Mouse (Mus musculus): Measurements from ENCODE around the gene Zbtb18.
"Not testable (repeated sequence)": the region's sequence is repeated elsewhere in the genome, so short reads cannot be mapped to it uniquely, and the experiment has no call there.

The Zbtb18 gene

GRCm38 (mm10) chr1:177447541-177448111 lies 5.5 kb downstream of the Zbtb18 start:
- DNase-seq (ENCODE audit: low read depth, low spot score), result no peak

DNA sequence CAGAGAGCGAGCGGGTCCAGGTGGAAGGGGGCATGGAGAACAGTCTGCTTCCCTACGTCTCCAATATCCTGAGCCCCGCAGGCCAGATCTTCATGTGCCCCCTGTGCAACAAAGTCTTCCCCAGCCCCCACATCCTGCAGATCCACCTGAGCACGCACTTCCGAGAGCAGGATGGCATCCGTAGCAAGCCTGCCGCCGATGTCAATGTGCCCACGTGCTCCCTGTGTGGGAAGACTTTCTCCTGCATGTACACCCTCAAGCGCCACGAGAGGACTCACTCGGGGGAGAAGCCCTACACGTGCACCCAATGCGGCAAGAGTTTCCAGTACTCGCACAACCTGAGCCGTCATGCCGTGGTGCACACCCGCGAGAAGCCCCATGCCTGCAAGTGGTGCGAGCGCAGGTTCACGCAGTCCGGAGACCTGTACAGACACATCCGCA lies 6.0 kb downstream of the Zbtb18 start:
- DNase-seq (ENCODE audit: low read depth, low spot score), result no peak

- no peak for DNase-seq (ENCODE audit: low read depth, low spot score)
Observed at GRCm38 (mm10) chr1:177448921-177449320, 6.8 kb downstream of the Zbtb18 start.

DNA sequence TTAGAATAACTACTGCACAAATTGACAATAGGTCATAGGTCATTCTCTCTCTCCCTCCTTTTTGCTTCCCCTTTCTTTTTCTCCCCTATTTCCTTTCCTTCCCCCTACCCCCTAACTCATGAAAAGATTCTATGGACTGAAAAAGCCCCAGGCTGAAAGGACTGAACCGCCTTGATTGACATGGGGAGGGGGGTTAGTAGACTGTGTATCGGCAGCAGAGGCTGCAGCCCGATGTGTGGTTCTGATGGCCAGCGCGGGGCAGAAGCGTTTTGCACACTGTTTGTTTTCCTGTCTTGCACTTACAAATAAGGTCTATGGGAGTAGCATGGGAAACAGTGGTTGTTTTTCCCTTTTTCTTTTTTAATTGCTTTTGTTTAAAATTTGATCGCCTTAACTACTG lies 7.7 kb downstream of the Zbtb18 start:
- DNase-seq (ENCODE audit: low read depth, low spot score), result not testable (repeated sequence)

DNA sequence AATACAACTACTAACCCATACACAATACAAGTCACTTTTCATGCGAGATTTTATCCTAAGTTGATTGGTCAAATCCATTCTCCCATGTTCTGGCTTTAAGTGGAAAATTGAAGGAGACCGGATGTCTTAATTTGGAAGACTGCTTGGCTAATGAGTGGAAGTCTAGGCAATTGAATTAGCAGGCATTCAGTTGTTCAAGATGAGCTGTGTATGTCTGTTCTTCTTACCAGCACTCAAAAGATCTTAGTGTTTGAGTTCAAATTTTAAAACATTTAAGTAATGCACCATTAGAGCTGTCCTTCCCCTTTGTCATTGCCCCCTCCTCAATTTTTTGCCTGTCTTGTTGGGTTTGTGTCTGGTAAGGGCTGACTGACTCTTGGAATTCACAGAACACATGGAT lies 8.9 kb downstream of the Zbtb18 start:
- DNase-seq (ENCODE audit: low read depth, low spot score), result no peak

DNA sequence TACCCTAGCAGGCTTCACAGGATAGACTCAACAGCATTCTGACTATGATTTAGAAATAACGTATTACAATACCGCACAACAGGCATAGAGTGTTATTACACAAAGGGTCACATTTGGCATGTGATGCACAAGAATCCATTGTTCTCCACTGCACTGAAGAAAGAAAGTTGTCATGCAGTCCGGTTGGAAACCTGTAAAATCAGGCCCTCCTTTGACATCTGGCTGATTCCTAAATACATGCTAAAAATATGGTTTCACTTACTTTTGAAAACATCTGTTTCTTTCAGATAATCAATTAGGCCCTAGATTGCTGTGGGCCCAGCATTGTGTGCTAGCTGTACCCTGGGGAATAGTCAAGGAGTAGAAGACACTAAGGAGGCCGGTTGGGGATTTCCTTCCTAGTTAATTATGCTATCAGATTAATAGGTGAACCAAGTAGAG lies 9.9 kb downstream of the Zbtb18 start:
- DNase-seq (ENCODE audit: low read depth, low spot score), result no peak

- DNase-seq (ENCODE audit: low read depth, low spot score), result no peak
Observed at GRCm38 (mm10) chr1:177452987-177453386, 10.8 kb downstream of the Zbtb18 start.

- DNase-seq (ENCODE audit: low read depth, low spot score), result no peak
Observed at GRCm38 (mm10) chr1:177453806-177454205, 11.7 kb downstream of the Zbtb18 start.

DNA sequence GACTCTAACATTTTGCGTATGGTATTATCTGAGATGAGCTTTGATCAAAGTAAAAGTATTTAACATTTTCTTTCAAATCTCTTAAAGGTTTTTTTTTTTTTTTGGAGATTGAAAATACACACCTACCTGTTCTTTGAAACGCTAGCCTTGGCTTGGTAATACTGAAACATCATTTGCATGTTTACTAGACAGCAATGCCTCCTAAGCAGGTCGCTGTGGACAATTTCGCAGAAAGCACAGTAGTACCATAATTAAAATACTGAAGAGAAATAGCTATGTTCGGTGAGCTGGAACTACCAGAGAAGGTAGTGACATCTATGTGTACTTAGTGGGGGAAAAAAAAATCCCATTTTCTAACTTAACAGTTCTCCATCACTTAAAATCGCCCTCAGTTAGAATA lies 12.3 kb downstream of the Zbtb18 start:
- no peak for DNase-seq (ENCODE audit: low read depth, low spot score)

GRCm38 (mm10) chr1:177455466-177455865 lies 13.3 kb downstream of the Zbtb18 start:
- no peak for DNase-seq (ENCODE audit: low read depth, low spot score)

GRCm38 (mm10) chr1:177456208-177456607 lies 14.1 kb downstream of the Zbtb18 start:
- no peak for DNase-seq (ENCODE audit: low read depth, low spot score)

DNA sequence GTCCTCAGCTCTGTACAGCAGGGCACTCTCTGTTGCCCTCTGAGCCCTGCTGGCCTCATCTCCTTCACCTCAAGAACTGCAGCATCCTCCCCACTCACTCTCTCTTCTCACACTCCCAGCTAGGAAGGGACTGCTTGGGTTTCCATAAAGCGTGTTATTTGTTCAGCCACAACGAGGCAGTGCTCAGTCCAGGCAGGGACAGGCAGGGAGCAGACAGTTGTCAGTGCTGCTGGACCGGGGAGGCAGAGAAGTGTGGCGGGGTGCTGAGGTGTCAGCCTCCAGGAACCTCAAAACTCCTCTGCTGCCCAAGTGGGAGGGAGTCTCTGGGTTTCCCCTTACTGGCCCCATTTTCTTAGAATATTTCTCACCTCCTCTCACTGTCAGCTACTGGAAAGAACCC lies 14.6 kb downstream of the Zbtb18 start:
- no peak for DNase-seq (ENCODE audit: low read depth, low spot score)

DNA sequence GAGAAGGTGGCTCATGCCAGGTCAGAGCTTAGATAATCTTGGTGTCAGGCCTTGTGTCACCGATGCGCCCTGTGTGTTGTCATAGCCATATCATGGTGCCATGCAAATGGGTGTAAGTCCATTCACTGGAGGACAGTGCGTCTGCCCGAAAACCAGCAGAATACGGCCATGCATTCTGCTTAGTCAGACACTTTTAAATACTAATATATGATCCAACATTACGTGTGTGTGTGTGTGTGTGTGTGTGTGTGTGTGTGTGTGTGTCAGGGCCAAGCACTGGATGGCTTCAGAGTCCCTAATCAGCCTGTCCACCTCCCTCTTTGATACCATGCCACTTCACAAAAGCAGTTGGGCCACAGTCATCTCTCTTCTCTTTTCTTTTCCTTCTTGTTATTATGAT lies 15.8 kb downstream of the Zbtb18 start:
- no peak for DNase-seq (ENCODE audit: low read depth, low spot score)

DNA sequence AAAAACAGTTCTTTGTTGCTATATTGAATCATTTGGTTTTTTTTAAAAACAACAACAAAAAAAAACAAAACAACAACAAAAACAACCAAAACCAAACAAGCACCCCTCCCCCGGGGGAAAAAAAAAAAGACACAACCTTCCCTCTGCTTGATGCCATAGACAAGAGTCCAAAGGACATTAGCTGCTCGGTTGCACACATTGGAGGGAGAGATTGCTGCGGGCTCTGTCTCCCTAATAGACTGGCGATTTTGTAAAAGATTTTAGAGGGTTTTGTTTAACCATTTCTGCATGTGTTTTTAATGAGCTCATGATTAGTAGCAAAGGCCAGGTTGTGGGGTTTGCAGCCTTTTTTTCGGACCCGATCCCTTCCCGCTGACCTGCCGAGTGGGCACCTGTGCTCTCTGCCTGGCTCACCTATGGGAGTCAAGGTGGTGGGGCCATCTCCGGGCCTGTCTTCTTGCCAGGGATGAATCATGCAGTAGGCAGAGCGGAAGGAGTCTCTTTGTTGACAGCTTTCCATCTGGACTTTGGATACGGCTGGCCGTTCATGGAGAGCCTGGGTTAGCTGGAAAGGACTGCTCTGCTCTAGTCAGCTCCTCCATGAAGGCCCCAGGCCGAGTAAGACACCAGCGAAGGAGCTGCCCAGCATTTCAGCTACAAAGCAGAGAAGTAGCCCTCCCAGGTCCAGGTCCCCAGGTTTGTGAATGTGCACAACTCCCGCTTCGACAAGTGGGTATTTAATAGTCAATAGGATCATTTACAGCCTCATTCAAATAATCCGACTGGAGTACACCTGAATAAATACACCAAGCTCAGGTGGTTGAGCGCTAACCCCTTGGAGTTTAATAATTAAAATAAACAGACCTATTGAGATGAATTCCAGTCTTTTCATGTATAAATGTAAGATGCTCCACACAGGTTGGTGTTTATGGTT lies 16.6 kb downstream of the Zbtb18 start:
- DNase-seq (ENCODE audit: low read depth, low spot score), result no peak

- DNase-seq (ENCODE audit: low read depth, low spot score), result no peak
Observed at GRCm38 (mm10) chr1:177459536-177459935, 17.4 kb downstream of the Zbtb18 start.

DNA sequence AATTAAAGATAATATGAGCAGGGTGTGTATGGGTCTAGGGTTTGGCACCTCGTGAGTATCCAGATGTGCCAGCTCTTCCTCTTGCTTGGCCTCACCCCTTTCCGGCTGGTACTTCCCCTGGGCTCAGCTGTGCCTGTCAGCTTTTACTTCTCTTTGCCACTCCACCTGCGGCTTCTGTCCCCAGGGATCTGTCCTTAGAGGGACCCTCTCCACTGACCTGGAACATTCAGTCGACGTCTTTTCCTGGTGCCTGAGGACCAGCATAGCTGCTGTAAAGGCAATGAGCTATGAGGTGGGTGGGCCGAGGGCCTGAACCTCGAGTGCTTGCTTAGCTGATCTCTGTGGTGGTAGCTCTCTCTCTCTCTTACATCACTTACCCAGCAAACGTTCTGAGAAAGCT lies 25.0 kb downstream of the Zbtb18 start:
- no peak for DNase-seq (ENCODE audit: low read depth, low spot score)

GRCm38 (mm10) chr1:177468436-177468835 lies 26.3 kb downstream of the Zbtb18 start:
- DNase-seq (ENCODE audit: low read depth, low spot score), result no peak

GRCm38 (mm10) chr1:177470091-177470490 lies 27.9 kb downstream of the Zbtb18 start:
- no peak for DNase-seq (ENCODE audit: low read depth, low spot score)

DNA sequence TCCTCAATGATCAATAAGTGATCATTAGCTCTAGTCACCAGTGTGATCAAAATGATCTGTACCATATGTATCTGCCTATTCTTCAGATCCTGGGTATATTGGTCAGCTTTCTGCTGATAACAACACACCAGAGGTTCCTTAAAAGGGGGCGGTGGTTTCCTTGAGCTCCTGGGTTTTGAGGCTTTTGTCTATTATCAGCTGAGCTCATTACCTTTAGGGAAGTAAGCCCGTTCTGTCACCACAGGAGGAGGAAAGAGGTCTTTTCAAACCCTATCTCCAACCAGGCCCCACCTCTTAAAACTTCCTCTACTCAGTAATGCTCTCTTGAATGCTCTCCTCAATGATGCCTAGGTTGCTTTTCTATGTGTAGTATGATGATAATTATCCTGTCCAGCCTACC lies 28.8 kb downstream of the Zbtb18 start:
- no peak for DNase-seq (ENCODE audit: low read depth, low spot score)

DNA sequence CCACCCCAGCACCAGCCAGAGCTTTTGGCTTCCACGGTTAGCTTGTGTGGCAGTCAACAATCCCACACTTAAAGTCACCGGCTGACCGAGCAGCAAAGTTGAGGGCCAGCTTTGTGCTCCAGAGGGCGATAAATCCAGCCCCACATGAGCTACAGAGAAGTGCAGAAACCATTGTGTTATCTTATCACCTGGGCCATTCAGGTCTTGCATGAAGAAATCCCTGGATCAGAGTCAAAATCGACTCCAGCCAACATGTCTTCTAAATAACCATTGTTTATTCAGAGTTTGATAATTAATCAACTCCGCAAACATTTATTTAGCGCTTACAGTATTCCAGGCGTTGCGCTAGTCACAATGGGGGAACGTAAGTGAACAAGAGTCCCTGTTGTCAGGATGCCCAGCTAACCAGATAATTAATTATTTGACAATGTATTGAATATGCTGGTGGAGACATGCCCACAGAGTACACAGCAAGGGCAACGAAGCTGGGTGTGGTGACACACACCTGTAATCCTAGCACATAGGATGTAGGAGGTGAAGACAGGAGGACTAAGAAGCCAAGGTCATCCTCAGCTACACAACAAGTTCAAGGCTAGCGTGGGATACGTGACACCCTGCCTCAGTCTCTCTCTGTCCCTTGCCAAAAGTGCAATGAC lies 33.5 kb downstream of the Zbtb18 start:
- DNase-seq (ENCODE audit: low read depth, low spot score), result no peak

- no peak for DNase-seq (ENCODE audit: low read depth, low spot score)
Observed at GRCm38 (mm10) chr1:177478578-177478977, 36.4 kb downstream of the Zbtb18 start.

DNA sequence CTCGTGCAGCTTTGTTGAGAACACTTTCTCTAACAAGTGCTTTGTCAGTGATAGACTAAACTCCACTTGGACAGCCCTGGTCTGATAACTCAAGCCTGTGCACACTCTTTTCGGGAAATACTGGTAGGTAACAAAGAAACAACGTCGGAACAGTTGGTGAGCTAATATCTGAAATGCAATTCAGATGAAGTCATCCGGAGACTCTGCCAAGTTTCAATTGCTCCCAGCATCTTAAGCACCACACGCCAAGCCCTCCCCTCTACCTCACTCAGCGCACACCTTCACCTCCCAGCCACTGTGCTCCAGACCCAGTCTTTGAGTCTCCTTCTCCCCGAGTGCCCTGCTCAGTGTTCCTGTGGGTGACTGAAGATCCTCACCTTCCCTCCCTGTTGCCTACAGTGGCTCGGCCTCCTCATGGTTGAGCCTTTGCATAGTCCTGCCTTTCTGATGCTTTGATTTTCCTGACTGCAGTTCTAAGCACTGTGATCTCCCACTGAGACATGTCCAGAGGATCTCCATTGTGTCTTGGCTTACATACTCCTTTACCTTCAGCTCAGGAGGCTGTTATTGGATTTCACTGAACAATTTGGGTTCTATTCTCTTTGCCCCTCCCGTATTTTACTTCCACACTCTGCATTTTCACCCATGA lies 37.3 kb downstream of the Zbtb18 start:
- DNase-seq (ENCODE audit: low read depth, low spot score), result no peak
